Mouse (Mus musculus) ES-E14 (cell line): ENCODE data around the gene Tppp.

Experiments
- CHD2 ChIP-seq: IDR thresholded peaks from 2 replicates; pipeline ENCODE4 v1.6.1; 2014; ENCODE audit warnings: mild to moderate bottlenecking, low read depth, low read length, inconsistent platforms
- HCFC1 ChIP-seq: IDR thresholded peaks from 2 replicates; pipeline ENCODE4 v1.6.1; 2012; ENCODE audit warnings: low read length, inconsistent platforms, borderline replicate concordance; ENCODE audit not compliant: insufficient read depth
- MAFK ChIP-seq: IDR thresholded peaks from 2 replicates; pipeline ENCODE4 v1.6.1; 2014; ENCODE audit warnings: mild to moderate bottlenecking, low read depth, low read length, inconsistent platforms; ENCODE audit not compliant: insufficient read depth
- ZC3H11A ChIP-seq: IDR thresholded peaks from 2 replicates; pipeline ENCODE4 v1.6.1; 2012; ENCODE audit warnings: low read depth, mild to moderate bottlenecking, inconsistent platforms, low read length, borderline replicate concordance
- ZNF384 ChIP-seq: IDR thresholded peaks from 2 replicates; pipeline ENCODE4 v1.6.1; 2012; ENCODE audit warnings: low read depth, low read length, inconsistent platforms

GRCm38 (mm10) chr13:74071714-74072113, 62.5 kb downstream of the Tppp start:
- no peak for TF ChIP-seq ZNF384
- TF ChIP-seq ZC3H11A, result no peak
- no peak for TF ChIP-seq HCFC1
- TF ChIP-seq MAFK, result no peak
- TF ChIP-seq CHD2, result no peak
